Mouse (Mus musculus) kidney, embryonic 15.5 days (tissue): ENCODE data around the gene Glis2. TPM values are rescaled to one million over a fixed set of nuclear protein-coding genes. Genes with fewer than 3 reads are reported as not detected.

Source experiments
- ATAC-seq: fragments of 200-750 bp; cut with Nextera tagmentation; replicated peaks from 2 replicates; pipeline ENCODE4 v1.8.0; 2017; ENCODE audit warnings: moderate TSS enrichment; ENCODE audit not compliant: low FRiP score
- H3K27ac ChIP-seq: fragments of 300-500 bp; sonication (generic); 2 replicates; pipeline ENCODE4 v1.5.1; 2015; ENCODE audit warnings: mild to moderate bottlenecking, inconsistent platforms
- H3K27me3 ChIP-seq: fragments of 300-500 bp; sonication (generic); 2 replicates; pipeline ENCODE4 v1.6.1; 2015; ENCODE audit warnings: inconsistent platforms
- H3K36me3 ChIP-seq: fragments of 300-500 bp; sonication (generic); 2 replicates; pipeline ENCODE4 v1.6.1; 2015; ENCODE audit warnings: inconsistent platforms
- H3K4me1 ChIP-seq: fragments of 300-500 bp; sonication (generic); 2 replicates; pipeline ENCODE4 v1.6.1; 2015; ENCODE audit warnings: inconsistent platforms
- H3K4me2 ChIP-seq: fragments of 300-500 bp; sonication (generic); 2 replicates; pipeline ENCODE4 v1.6.1; 2015; ENCODE audit warnings: moderate library complexity, mild to moderate bottlenecking, inconsistent platforms
- H3K4me3 ChIP-seq: fragments of 300-500 bp; sonication (generic); replicated peaks from 2 replicates; pipeline ENCODE4 v1.5.1; 2015; ENCODE audit warnings: mild to moderate bottlenecking, inconsistent platforms
- H3K9ac ChIP-seq: fragments of 300-500 bp; sonication (generic); 2 replicates; pipeline ENCODE4 v1.6.1; 2015; ENCODE audit warnings: mild to moderate bottlenecking, inconsistent platforms
- H3K9me3 ChIP-seq: fragments of 300-500 bp; sonication (generic); replicated peaks from 2 replicates; pipeline ENCODE4 v1.6.1; 2016; ENCODE audit warnings: inconsistent platforms
- WGBS: fragments of 180-500 bp; shearing (Covaris S2); methylation state at CpG from one replicate; pipeline ENCODE4 v1.1.7; 2015; ENCODE audit warnings: mixed read lengths; 5-methylcytosine and 5-hydroxymethylcytosine counted together
- polyA plus RNA-seq: library from polyadenylated mRNA; unstranded; fragments of >200 nt; fragmentation: Nextera tagmentation; extraction: Ambion mirVana; gene quantifications from 2 replicates; pipeline ENCODE4 v1.2.1, GENCODE M21; 2015

Gene Glis2
- polyA plus RNA-seq, 1 experiment from 2014 or later: 41.2 TPM

DNA sequence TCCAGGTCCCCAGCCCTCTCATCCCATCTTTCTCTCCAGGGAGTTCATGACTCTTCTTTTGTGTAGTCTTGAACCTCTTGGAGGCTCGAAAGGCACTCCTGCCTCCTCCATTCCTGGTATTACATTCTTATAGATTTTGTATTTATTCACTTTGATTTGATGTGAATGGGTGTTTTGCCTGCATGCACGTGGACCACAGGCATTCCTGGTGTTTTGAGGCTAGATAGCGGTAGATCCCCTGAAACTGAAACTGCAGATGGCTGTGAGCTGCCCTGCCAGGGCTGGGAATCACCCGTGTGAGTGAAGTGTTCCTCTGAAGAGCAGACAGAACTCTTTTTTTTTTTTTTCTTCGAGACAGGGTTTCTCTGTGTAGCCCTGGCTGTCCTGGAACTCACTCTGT lies 10.1 kb upstream of the Glis2 start:
- H3K4me2 ChIP-seq: no peak overlapping the region
- 82% methylated on average over 5 of the region's 5 CpGs for WGBS

DNA sequence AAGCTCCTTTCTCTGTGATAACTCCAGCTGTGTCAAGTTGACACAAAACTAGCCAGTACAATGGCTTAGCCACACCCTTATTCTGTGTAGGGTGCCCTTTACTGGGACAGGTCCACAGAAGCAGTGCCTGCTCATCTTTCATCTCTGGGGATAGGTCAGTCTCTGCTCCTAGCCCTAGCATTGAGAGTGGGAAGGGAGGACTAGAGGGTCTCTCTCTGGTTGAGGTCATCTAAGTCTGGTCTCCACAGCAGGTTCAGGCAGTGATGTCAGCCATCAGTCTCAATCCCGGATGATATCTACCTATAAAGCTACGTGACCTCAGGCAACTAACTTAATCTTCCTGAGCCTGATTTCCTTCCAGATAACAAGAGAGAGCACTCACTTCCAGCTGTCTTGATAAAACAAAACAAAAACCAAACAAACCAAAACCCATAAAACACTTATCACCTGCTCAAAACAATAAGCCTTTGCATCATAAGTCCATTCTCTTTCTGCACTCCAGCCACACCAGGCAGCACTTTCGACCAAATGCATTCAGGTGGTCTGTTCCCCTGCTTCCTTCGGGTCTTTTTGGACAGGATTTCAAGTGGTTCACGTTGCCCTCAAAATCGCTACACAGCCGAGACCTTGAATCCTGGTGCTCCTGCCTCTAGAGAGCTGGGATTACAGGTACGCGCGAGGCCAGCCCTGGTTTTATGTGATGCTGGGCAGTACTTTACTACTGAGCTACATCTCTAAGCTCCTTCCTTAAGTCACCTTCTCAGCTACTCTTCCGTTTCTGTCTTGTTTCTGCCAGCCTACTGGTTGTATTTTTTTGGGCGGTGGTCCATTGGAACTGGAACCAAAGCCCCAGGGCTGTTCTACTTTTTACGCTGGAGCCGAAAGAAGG lies 8.6 kb upstream of the Glis2 start:
- Histone ChIP-seq H3K9ac (peak overlapping the region; percentile 50), H3K36me3 (peaks cover 16% of the 10 kb centered on the region), H3K4me1 (peaks cover 27% of the 10 kb centered on the region), H3K4me3 (peak overlapping the region; percentile 46), H3K4me2 (peak overlapping the region; percentile 70), H3K27me3 (no peaks in the 10 kb centered on the region), H3K27ac (peak overlapping the region; percentile 89), H3K9me3 (no peaks in the 10 kb centered on the region)
- WGBS: 5% methylated on average over 14 of the region's 14 CpGs
- ATAC-seq: peak; percentile 50

More for the DNA sequence above, 10.1 kb upstream of the Glis2 start:
- no peak for ATAC-seq
- H3K27ac ChIP-seq: no peak overlapping the region
- no peak overlapping the region for H3K9ac ChIP-seq
- H3K27me3 ChIP-seq: no peaks in the 10 kb centered on the region
- H3K9me3 ChIP-seq: no peaks in the 10 kb centered on the region
- H3K4me3 ChIP-seq: no peak overlapping the region
- peaks cover 27% of the 10 kb centered on the region for H3K4me1 ChIP-seq
- H3K36me3 ChIP-seq: peaks cover 2% of the 10 kb centered on the region; the same call in 1 of the 2 replicates

GRCm38 (mm10) chr16:4586531-4587123 lies 7.9 kb upstream of the Glis2 start:
- no peaks in the 10 kb centered on the region for H3K9me3 ChIP-seq
- H3K27me3 ChIP-seq: no peaks in the 10 kb centered on the region
- H3K4me1 ChIP-seq: peaks cover 28% of the 10 kb centered on the region
- H3K4me2 ChIP-seq: peak overlapping the region; percentile 70
- peak; percentile 98 for ATAC-seq
- H3K27ac ChIP-seq: peak overlapping the region; percentile 89
- H3K4me3 ChIP-seq: peak overlapping the region; percentile 46
- H3K9ac ChIP-seq: peak overlapping the region; percentile 50
- peaks cover 18% of the 10 kb centered on the region for H3K36me3 ChIP-seq
- under 1% methylated on average over 43 of the region's 43 CpGs for WGBS

DNA sequence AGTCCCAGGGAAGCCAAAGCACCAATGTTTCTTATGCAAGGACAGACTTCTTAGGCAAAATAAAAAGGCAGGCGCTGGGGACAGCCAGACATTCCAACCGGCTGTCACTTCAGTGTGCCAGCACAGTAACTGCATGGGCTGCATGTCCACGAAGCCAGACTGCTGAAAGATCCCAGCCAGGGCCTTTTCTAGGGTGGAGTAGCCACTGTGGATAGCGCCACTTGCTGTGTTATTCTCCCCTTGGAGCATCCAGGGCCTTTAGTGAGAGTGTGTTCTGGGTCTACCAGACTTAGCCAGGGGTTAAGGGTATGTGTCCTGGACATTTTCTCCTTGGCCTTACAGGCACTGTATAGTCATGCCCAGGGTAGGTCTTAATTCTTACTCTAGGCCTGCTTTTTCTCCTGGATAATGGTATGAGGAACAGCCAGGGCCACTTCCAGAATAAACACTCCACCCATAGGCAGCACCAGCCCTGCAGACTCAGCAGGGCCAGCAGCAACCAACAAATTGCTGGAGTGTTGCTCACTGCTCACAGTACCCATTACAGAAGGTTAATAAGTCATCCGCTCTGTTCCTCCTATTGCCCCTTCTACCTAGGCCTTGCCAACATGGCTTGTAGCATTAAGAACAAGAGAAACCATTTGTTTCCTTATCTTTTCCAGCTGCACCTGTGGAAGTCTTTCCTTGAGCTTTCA lies 6.8 kb upstream of the Glis2 start:
- peak overlapping the region; percentile 46; the same call in 1 of the 2 replicates for H3K4me3 ChIP-seq
- no peaks in the 10 kb centered on the region for H3K9me3 ChIP-seq
- peak overlapping the region; percentile 89 for H3K27ac ChIP-seq
- ATAC-seq: 0 out of 2 replicates have a peak, but pooled peaks have one; percentile 13
- H3K4me1 ChIP-seq: peaks cover 38% of the 10 kb centered on the region
- 54% methylated on average over 5 of the region's 5 CpGs for WGBS
- no peaks in the 10 kb centered on the region for H3K27me3 ChIP-seq
- peaks cover 18% of the 10 kb centered on the region for H3K36me3 ChIP-seq
- H3K9ac ChIP-seq: peak overlapping the region; percentile 5; the same call in 1 of the 2 replicates
- H3K4me2 ChIP-seq: peak overlapping the region; percentile 70

DNA sequence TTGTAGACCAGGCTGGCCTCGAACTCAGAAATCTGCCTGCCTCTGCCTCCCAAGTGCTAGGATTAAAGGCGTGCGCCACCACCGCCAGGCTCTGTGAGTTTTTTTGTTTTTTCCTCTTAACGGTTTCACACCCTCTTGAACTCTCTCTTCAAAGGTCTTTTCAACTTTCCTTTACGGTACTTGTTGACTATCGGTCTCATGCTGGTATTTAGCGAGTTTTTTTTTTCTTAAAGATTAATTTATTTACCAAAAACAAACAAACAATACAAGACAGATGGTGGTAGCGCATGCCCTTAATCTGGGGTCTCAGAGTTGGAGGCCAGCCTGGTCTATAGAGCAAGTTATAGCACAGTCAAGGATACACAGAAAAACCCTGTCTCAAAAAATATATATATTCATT lies 4.3 kb upstream of the Glis2 start:
- H3K4me2 ChIP-seq: no peak overlapping the region

GRCm38 (mm10) chr16:4592909-4593875 lies 1.3 kb upstream of the Glis2 start:
- Histone ChIP-seq H3K4me3 (peak overlapping the region; percentile 79), H3K9me3 (no peaks in the 10 kb centered on the region), H3K9ac (peak overlapping the region; percentile 92), H3K4me2 (peak overlapping the region; percentile 88), H3K36me3 (peaks cover 18% of the 10 kb centered on the region), H3K4me1 (peaks cover 56% of the 10 kb centered on the region), H3K27ac (peak overlapping the region; percentile 97), H3K27me3 (no peaks in the 10 kb centered on the region)
- ATAC-seq: no peak
- WGBS: 14% methylated on average over 32 of the region's 32 CpGs

More for the DNA sequence above, 4.3 kb upstream of the Glis2 start:
- Histone ChIP-seq H3K27me3 (no peaks in the 10 kb centered on the region), H3K27ac (no peak overlapping the region), H3K4me1 (peaks cover 49% of the 10 kb centered on the region), H3K9me3 (no peaks in the 10 kb centered on the region), H3K36me3 (peaks cover 18% of the 10 kb centered on the region), H3K4me3 (no peak overlapping the region), H3K9ac (no peak overlapping the region)
- 94% methylated on average over 9 of the region's 9 CpGs for WGBS
- no peak for ATAC-seq

DNA sequence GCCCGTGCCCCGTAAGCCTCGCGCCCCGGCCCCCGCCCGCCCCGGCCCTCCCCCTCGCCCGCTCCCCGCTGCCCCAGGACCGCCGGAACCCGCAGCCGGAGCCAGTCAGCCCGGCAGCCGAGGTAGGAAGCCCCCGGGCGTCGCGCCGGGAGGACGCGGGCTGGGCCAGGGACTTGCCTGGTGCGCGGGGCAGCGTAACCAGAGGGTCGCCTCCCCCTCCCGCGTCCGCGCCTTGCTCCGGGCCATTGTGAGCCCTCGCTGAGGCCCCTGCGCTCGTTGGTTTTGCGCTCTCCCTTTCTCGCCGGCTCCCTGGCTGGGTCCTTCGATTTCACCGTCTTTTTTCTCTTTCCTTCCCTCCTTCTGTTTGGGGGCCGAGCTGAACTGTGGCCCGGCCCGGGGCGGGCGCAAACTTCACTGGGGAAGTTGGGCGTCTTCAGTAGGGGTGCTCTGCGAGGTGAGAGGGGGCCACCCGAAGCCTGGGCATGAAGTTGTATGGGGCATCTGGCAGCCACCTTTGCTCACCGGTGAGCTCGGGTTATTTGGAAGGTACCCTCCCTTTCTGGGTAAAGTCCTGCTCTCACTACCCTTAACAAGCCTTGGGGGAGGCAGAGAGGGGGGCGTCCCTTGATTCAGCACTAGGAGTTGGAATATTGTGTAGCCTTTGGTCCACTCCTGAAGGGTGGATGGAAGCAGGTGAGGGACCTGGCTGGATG lies 457 bp downstream of the Glis2 start:
- Histone ChIP-seq H3K4me1 (peaks cover 72% of the 10 kb centered on the region), H3K27ac (peak overlapping the region; percentile 97), H3K36me3 (peaks cover 11% of the 10 kb centered on the region), H3K27me3 (no peaks in the 10 kb centered on the region), H3K4me3 (peak overlapping the region; percentile 79), H3K9ac (peak overlapping the region; percentile 92), H3K9me3 (no peaks in the 10 kb centered on the region), H3K4me2 (peak overlapping the region; percentile 88)
- ATAC-seq: peak; percentile 13; the same call in 1 of the 2 replicates
- under 1% methylated on average over 45 of the region's 52 CpGs for WGBS

DNA sequence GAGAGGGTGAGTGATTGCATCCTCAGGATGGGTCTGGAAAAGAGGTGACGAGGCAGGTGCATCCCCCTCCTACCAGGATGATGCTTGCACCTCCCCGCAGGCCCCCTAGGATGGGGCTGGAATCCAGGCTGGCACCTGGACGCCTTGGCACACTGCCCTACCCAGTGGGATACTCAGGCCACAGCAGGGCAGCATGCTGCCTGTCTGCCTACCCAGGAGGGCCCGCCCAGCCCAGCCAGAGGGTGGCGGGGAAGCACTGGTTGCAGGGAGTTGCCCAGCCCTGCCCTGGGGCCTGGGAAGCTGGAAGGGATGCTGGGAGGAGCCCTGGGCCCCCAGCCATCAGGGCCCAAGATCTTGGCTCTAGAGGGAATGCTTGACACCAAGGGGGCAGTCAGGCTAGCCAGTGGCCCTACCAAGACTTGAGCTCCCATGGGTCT lies 1.0 kb downstream of the Glis2 start:
- Histone ChIP-seq H3K4me3 (peak overlapping the region; percentile 79), H3K9ac (peak overlapping the region; percentile 92), H3K4me1 (peaks cover 78% of the 10 kb centered on the region), H3K4me2 (peak overlapping the region; percentile 88), H3K9me3 (no peaks in the 10 kb centered on the region), H3K36me3 (peaks cover 5% of the 10 kb centered on the region), H3K27me3 (no peaks in the 10 kb centered on the region), H3K27ac (peak overlapping the region; percentile 97)
- 0 out of 2 replicates have a peak, but pooled peaks have one; percentile 31 for ATAC-seq
- 1% methylated on average over 5 of the region's 5 CpGs for WGBS

GRCm38 (mm10) chr16:4596141-4596728 lies 1.7 kb downstream of the Glis2 start:
- Histone ChIP-seq H3K4me1 (peaks cover 85% of the 10 kb centered on the region), H3K27me3 (no peaks in the 10 kb centered on the region), H3K4me3 (peak overlapping the region; percentile 79), H3K27ac (peak overlapping the region; percentile 97), H3K9me3 (no peaks in the 10 kb centered on the region), H3K4me2 (peak overlapping the region; percentile 88), H3K36me3 (no peaks in the 10 kb centered on the region; the same call in 1 of the 2 replicates), H3K9ac (peak overlapping the region; percentile 92)
- 0 out of 2 replicates have a peak, but pooled peaks have one; percentile 23 for ATAC-seq
- 10% methylated on average over 3 of the region's 3 CpGs for WGBS

DNA sequence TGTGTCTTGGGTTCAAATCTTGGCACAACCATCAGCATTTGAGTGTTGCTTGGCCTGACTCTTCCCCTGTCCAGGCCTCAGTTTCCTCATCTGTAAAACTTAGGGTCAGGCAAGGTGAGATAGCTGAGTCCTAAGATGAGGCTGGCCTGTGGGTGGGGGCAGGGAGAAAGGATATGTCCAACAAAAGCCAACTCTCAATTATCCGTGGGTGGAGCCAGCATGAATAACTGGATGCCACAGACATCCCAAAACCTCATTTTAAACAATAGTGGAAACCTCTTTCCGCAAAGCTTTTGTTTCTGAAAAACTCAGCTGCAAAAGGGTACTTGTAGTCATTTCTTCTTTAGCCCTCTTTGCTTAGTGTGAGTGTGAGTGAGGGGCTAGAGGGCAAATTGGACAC lies 2.3 kb downstream of the Glis2 start:
- H3K9ac ChIP-seq: peak overlapping the region; percentile 92

More for the DNA sequence above, 2.3 kb downstream of the Glis2 start:
- Histone ChIP-seq H3K27me3 (no peaks in the 10 kb centered on the region), H3K4me3 (peak overlapping the region; percentile 79), H3K27ac (peak overlapping the region; percentile 97), H3K9me3 (no peaks in the 10 kb centered on the region), H3K36me3 (no peaks in the 10 kb centered on the region), H3K4me2 (peak overlapping the region; percentile 88), H3K4me1 (peaks cover 88% of the 10 kb centered on the region)
- WGBS: 58% methylated on average over 2 of the region's 2 CpGs
- ATAC-seq: no peak
